Mouse (Mus musculus): ENCODE data around the gene Mybl2.

DNA sequence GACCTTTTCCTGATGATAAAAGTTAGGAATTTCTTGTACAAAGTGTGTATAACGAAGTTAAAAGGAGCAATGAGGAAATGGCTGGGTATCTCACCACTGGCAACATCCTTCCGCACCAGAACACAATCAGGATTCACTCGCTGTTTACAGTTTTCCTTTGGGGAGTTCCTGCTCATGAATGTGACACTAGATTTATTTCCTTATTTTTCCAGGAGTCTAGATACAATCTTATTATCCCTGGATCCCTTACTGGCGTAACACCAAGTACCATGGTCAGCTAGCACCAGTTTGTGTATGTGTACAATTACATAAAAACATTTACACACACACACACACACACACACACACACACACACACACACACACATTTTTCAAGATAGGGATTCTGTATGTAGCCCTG lies 47.2 kb upstream of the Mybl2 start:
- TF ChIP-seq POLR2A (IDR thresholded peaks at IDR 0.05; ENCODE audit: extremely low read depth, insufficient read depth, low read length) (no peak), CTCF (IDR thresholded peaks at IDR 0.05; ENCODE audit: low read depth, low read length) (no peak)

Measured in liver, adult 2 months (tissue).